Mouse (Mus musculus) stomach, embryonic 16.5 days (tissue): ENCODE data around the gene Srsf3. TPM values are rescaled to one million over a fixed set of nuclear protein-coding genes. Genes with fewer than 3 reads are reported as not detected.

Source experiments
- ATAC-seq: fragments of 200-750 bp; cut with Nextera tagmentation; 2 replicates; pipeline ENCODE4 v1.8.0; 2017; ENCODE audit warnings: moderate number of reproducible peaks, moderate TSS enrichment; ENCODE audit not compliant: insufficient read depth, low FRiP score
- H3K27ac ChIP-seq: fragments of 300-500 bp; sonication (generic); 2 replicates; pipeline ENCODE4 v1.5.1; 2014; ENCODE audit warnings: low read length
- H3K27me3 ChIP-seq: fragments of 300-500 bp; sonication (generic); 2 replicates; pipeline ENCODE4 v1.6.1; 2014; ENCODE audit warnings: low read length, control low read depth, mixed read lengths; ENCODE audit not compliant: control insufficient read depth, insufficient read depth
- H3K36me3 ChIP-seq: fragments of 300-500 bp; sonication (generic); 2 replicates; pipeline ENCODE4 v1.6.1; 2014; ENCODE audit warnings: low read length; ENCODE audit not compliant: control insufficient read depth, insufficient read depth
- H3K4me1 ChIP-seq: fragments of 300-500 bp; sonication (generic); 2 replicates; pipeline ENCODE4 v1.6.1; 2014; ENCODE audit warnings: low read length, control low read depth, mixed read lengths; ENCODE audit not compliant: control insufficient read depth, insufficient read depth
- H3K4me2 ChIP-seq: fragments of 300-500 bp; sonication (generic); 2 replicates; pipeline ENCODE4 v1.6.1; 2014; ENCODE audit warnings: low read depth, low read length, mixed read lengths
- H3K4me3 ChIP-seq: fragments of 300-500 bp; sonication (generic); replicated peaks from 2 replicates; pipeline ENCODE4 v1.5.1; 2014; ENCODE audit warnings: mild to moderate bottlenecking, low read length
- H3K9ac ChIP-seq: fragments of 300-500 bp; sonication (generic); 2 replicates; pipeline ENCODE4 v1.6.1; 2014; ENCODE audit warnings: low read length
- H3K9me3 ChIP-seq: fragments of 300-500 bp; sonication (generic); replicated peaks from 2 replicates; pipeline ENCODE4 v1.6.1; 2016; ENCODE audit warnings: low read length, control low read depth; ENCODE audit not compliant: control insufficient read depth
- WGBS: fragments of 180-500 bp; shearing (Covaris S2); extraction: QIAGEN DNeasy Blood & Tissue Kit; methylation state at CpG from one replicate; pipeline ENCODE4 v1.1.7; 2014; 5-methylcytosine and 5-hydroxymethylcytosine counted together
- polyA plus RNA-seq: library from polyadenylated mRNA; unstranded; fragments of >200 nt; fragmentation: Nextera tagmentation; extraction: Ambion mirVana; gene quantifications from 2 replicates; pipeline ENCODE4 v1.2.1, GENCODE M21; 2015

The Srsf3 gene
- polyA plus RNA-seq, 1 experiment from 2014 or later: 477 TPM

- Histone ChIP-seq H3K27ac (no peak overlapping the region), H3K27me3 (no peaks in the 10 kb centered on the region), H3K4me2 (no peak overlapping the region), H3K4me1 (peaks cover 15% of the 10 kb centered on the region), H3K9ac (no peak overlapping the region), H3K9me3 (no peaks in the 10 kb centered on the region), H3K4me3 (no peak overlapping the region), H3K36me3 (no peaks in the 10 kb centered on the region)
- WGBS: 83% methylated on average over 4 of the region's 4 CpGs
- ATAC-seq: no peak
These were observed 23.2 kb upstream of the Srsf3 start for GRCm38 (mm10) chr17:29009181-29009580.

- no peaks in the 10 kb centered on the region for H3K9me3 ChIP-seq
- ATAC-seq: no peak; the same call in 1 of the 2 replicates
- H3K36me3 ChIP-seq: no peaks in the 10 kb centered on the region
- H3K4me1 ChIP-seq: peaks cover 5% of the 10 kb centered on the region; the same call in 1 of the 2 replicates
- H3K4me2 ChIP-seq: no peak overlapping the region
- no peaks in the 10 kb centered on the region for H3K27me3 ChIP-seq
- no peak overlapping the region for H3K4me3 ChIP-seq
- H3K9ac ChIP-seq: no peak overlapping the region
- peak overlapping the region; percentile 42 for H3K27ac ChIP-seq
These were observed 18.2 kb upstream of the Srsf3 start for GRCm38 (mm10) chr17:29014235-29014634.

- ATAC-seq: no peak
- no peak overlapping the region for H3K9ac ChIP-seq
- H3K36me3 ChIP-seq: no peaks in the 10 kb centered on the region
- peaks cover 5% of the 10 kb centered on the region; the same call in 1 of the 2 replicates for H3K4me1 ChIP-seq
- H3K4me3 ChIP-seq: no peak overlapping the region
- H3K27me3 ChIP-seq: no peaks in the 10 kb centered on the region
- no peak overlapping the region for H3K4me2 ChIP-seq
- H3K27ac ChIP-seq: no peak overlapping the region
- H3K9me3 ChIP-seq: no peaks in the 10 kb centered on the region
- 28% methylated on average over 2 of the region's 2 CpGs for WGBS
These were observed 16.8 kb upstream of the Srsf3 start for GRCm38 (mm10) chr17:29015638-29016037.

- peaks cover 5% of the 10 kb centered on the region; the same call in 1 of the 2 replicates for H3K4me1 ChIP-seq
- H3K27ac ChIP-seq: peak overlapping the region; percentile 69
- peak; percentile 48; the same call in 1 of the 2 replicates for ATAC-seq
- no peak overlapping the region for H3K4me2 ChIP-seq
- no peaks in the 10 kb centered on the region for H3K9me3 ChIP-seq
- H3K36me3 ChIP-seq: no peaks in the 10 kb centered on the region
- WGBS: 66% methylated on average over 4 of the region's 4 CpGs
- H3K9ac ChIP-seq: no peak overlapping the region
- H3K4me3 ChIP-seq: no peak overlapping the region
- no peaks in the 10 kb centered on the region for H3K27me3 ChIP-seq
These were observed 15.7 kb upstream of the Srsf3 start for GRCm38 (mm10) chr17:29016705-29017104.

- 53% methylated on average over 11 of the region's 11 CpGs for WGBS
- no peak overlapping the region for H3K4me2 ChIP-seq
- H3K4me3 ChIP-seq: no peak overlapping the region
- H3K27ac ChIP-seq: no peak overlapping the region
- H3K36me3 ChIP-seq: no peaks in the 10 kb centered on the region
- no peak overlapping the region for H3K9ac ChIP-seq
- no peaks in the 10 kb centered on the region for H3K27me3 ChIP-seq
- ATAC-seq: peak; percentile 37; the same call in 1 of the 2 replicates
- H3K9me3 ChIP-seq: no peaks in the 10 kb centered on the region
- peaks cover 5% of the 10 kb centered on the region; the same call in 1 of the 2 replicates for H3K4me1 ChIP-seq
These were observed 14.0 kb upstream of the Srsf3 start for GRCm38 (mm10) chr17:29018292-29018984.

GRCm38 (mm10) chr17:29019391-29019790 lies 13.0 kb upstream of the Srsf3 start:
- Histone ChIP-seq H3K9me3 (no peaks in the 10 kb centered on the region), H3K27ac (no peak overlapping the region), H3K36me3 (no peaks in the 10 kb centered on the region), H3K9ac (no peak overlapping the region), H3K27me3 (no peaks in the 10 kb centered on the region), H3K4me2 (no peak overlapping the region), H3K4me3 (no peak overlapping the region), H3K4me1 (peaks cover 6% of the 10 kb centered on the region)
- WGBS: 56% methylated on average over 7 of the region's 7 CpGs
- ATAC-seq: no peak

- no peak for ATAC-seq
- H3K9ac ChIP-seq: no peak overlapping the region
These were observed 12.0 kb upstream of the Srsf3 start for GRCm38 (mm10) chr17:29020444-29020843.

GRCm38 (mm10) chr17:29022230-29022819 lies 10.1 kb upstream of the Srsf3 start:
- WGBS: 27% methylated on average over 15 of the region's 15 CpGs
- H3K27me3 ChIP-seq: no peaks in the 10 kb centered on the region
- no peak overlapping the region for H3K4me2 ChIP-seq
- H3K9me3 ChIP-seq: no peaks in the 10 kb centered on the region
- H3K36me3 ChIP-seq: no peaks in the 10 kb centered on the region
- H3K4me3 ChIP-seq: no peak overlapping the region
- no peak overlapping the region for H3K27ac ChIP-seq
- ATAC-seq: no peak
- no peak overlapping the region for H3K9ac ChIP-seq
- H3K4me1 ChIP-seq: peaks cover 29% of the 10 kb centered on the region

More at GRCm38 (mm10) chr17:29020444-29020843, 12.0 kb upstream of the Srsf3 start:
- Histone ChIP-seq H3K27ac (no peak overlapping the region), H3K27me3 (no peaks in the 10 kb centered on the region), H3K4me2 (no peak overlapping the region), H3K36me3 (no peaks in the 10 kb centered on the region), H3K4me1 (peaks cover 16% of the 10 kb centered on the region), H3K9me3 (no peaks in the 10 kb centered on the region), H3K4me3 (no peak overlapping the region)

- ATAC-seq: no peak
- no peaks in the 10 kb centered on the region for H3K9me3 ChIP-seq
- no peaks in the 10 kb centered on the region for H3K36me3 ChIP-seq
- 91% methylated on average over 6 of the region's 6 CpGs for WGBS
- H3K4me2 ChIP-seq: no peak overlapping the region
- H3K4me3 ChIP-seq: no peak overlapping the region
- H3K4me1 ChIP-seq: peaks cover 29% of the 10 kb centered on the region
- no peaks in the 10 kb centered on the region for H3K27me3 ChIP-seq
- no peak overlapping the region for H3K9ac ChIP-seq
- H3K27ac ChIP-seq: no peak overlapping the region
These were observed 9.1 kb upstream of the Srsf3 start for GRCm38 (mm10) chr17:29023346-29023745.
